Mouse (Mus musculus): ENCODE data around the gene Ltbp2.

Ltbp2 gene

GRCm38 (mm10) chr12:84765506-84765905 lies 110.8 kb downstream of the Ltbp2 start:
- DNase-seq (ENCODE audit: extremely low read depth, low read depth) = no peak

GRCm38 (mm10) chr12:84764756-84765155 lies 111.6 kb downstream of the Ltbp2 start:
- no peak for DNase-seq (ENCODE audit: extremely low read depth, low read depth)

- DNase-seq (ENCODE audit: extremely low read depth, low read depth) = no peak
Measured at GRCm38 (mm10) chr12:84763577-84764218, 112.6 kb downstream of the Ltbp2 start.

GRCm38 (mm10) chr12:84762532-84762931 lies 113.8 kb downstream of the Ltbp2 start:
- DNase-seq (ENCODE audit: extremely low read depth, low read depth) = no peak

GRCm38 (mm10) chr12:84759063-84759462 lies 117.3 kb downstream of the Ltbp2 start:
- DNase-seq (ENCODE audit: extremely low read depth, low read depth) = no peak

GRCm38 (mm10) chr12:84756016-84756415 lies 120.3 kb downstream of the Ltbp2 start:
- DNase-seq (ENCODE audit: extremely low read depth, low read depth) = no peak

- no peak for DNase-seq (ENCODE audit: extremely low read depth, low read depth)
Measured at GRCm38 (mm10) chr12:84755008-84755695, 121.2 kb downstream of the Ltbp2 start.

GRCm38 (mm10) chr12:84752131-84752977 lies 124.0 kb downstream of the Ltbp2 start:
- DNase-seq (ENCODE audit: extremely low read depth, low read depth) = no peak

- no peak for DNase-seq (ENCODE audit: extremely low read depth, low read depth)
Measured at GRCm38 (mm10) chr12:84750661-84751060, 125.7 kb downstream of the Ltbp2 start.

- no peak for DNase-seq (ENCODE audit: extremely low read depth, low read depth)
Measured at GRCm38 (mm10) chr12:84748134-84748533, 128.2 kb downstream of the Ltbp2 start.

GRCm38 (mm10) chr12:84745700-84746099 lies 130.6 kb downstream of the Ltbp2 start:
- DNase-seq (ENCODE audit: extremely low read depth, low read depth) = no peak

- no peak for DNase-seq (ENCODE audit: extremely low read depth, low read depth)
Measured at GRCm38 (mm10) chr12:84743496-84743895, 132.8 kb downstream of the Ltbp2 start.

- no peak for DNase-seq (ENCODE audit: extremely low read depth, low read depth)
Measured at GRCm38 (mm10) chr12:84733366-84733765, 143.0 kb downstream of the Ltbp2 start.
